Mouse (Mus musculus): ENCODE measurements around the gene Ncf2. TPM values are rescaled to one million over a fixed set of nuclear protein-coding genes. Genes with fewer than 3 reads are reported as not detected.
A peak's percentile ranks its signal among the peaks of the same experiment; 100 is the strongest.

Gene Ncf2
- total RNA-seq, 2 experiments from 2014 or later = 2.6 to 4.1 TPM

DNA sequence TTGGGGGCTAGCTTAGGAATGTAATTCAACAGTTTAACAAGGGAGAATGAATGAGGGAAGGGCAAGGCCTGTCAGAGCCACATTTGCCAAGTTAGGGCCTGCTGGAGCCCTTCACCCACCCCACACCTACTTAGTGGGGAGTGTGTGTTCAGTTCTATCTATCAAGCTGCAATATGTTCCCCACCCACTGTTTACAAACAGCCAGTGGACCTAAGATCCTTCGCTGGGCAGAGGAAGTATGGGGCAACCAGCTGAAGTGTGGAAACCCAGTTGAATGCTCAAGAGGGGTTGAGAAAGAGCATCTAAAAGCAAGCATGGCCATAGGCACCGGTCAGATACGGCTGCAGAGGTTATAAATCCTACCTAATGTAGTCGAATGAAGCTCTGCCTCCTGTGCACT, 13.0 kb upstream of the Ncf2 start:
- intact Hi-C loops (cut with DNase I) = loop anchor here (1.0 to 10.0 kb wide), 2 partner anchors 16 to 628 kb away; no protein-coding TSS in a partner anchor
- Histone ChIP-seq H3K27ac (no peak overlapping the region), H3K4me3 (no peak overlapping the region)
- DNase-seq (ENCODE audit: extremely low spot score in 1 of 2, low spot score in 2 of 2) = no peak
- TF ChIP-seq CTCF (IDR thresholded peaks at IDR 0.05) = no peak

DNA sequence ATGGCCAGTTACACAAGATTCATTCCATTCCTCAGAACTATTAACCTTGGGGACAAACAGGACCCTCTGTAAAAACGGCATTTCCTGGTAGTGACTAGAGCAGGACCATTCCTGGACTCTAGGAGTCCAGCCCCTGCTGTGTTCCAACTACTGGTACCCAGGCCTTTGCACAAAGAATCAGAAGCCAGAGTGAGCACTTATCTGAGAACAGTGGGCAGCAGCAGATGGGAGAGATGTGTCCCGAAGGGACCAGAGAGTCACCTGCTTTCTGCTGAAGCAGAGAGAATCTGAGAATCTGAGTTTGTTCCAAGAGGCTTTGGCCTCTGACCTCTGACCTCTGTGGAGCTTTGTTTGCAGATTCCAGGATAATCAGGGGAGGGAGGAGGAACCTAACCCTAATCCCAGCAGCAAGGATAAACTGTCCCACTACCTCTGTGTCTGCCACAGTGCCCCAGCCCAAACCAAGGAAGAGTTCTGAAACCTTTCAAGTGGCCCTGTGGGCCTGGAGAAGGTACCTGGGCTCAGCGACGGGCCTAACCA, 11.8 kb upstream of the Ncf2 start:
- no peak for TF ChIP-seq CTCF (IDR thresholded peaks at IDR 0.05)
- Histone ChIP-seq H3K27ac (no peak overlapping the region), H3K4me3 (no peak overlapping the region)
- no peak for DNase-seq (ENCODE audit: extremely low spot score in 1 of 2, low spot score in 2 of 2)
- intact Hi-C loops (cut with DNase I) = loop anchor here (10.0 kb wide), 1 partner anchor 627 kb away; no protein-coding TSS in a partner anchor

DNA sequence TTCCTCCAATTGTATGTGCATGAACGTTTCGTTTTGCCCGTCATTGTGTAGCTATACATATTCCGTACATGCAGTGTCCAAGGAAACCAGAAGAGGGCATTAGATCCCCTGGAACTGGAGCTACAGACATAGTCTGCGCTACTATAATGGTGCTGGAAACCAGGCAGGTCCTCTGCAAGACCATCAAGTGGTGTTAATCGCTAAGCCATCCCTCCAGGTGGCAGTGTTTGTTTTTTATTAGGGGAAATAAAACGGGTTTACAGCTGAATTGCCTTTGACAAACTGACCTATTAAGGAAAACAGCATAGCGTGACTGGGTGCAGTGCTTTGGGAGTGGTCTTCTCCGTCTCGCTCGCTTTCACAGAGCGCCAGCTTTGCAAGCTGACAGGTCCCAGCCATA, 9.7 kb upstream of the Ncf2 start:
- intact Hi-C loops (cut with DNase I) = no loop called here
- no peak for DNase-seq (ENCODE audit: extremely low spot score in 1 of 2, low spot score in 2 of 2)
- peak; percentile 51 for TF ChIP-seq CTCF (IDR thresholded peaks at IDR 0.05)
- H3K27ac ChIP-seq = no peak overlapping the region
- no peak overlapping the region for H3K4me3 ChIP-seq

DNA sequence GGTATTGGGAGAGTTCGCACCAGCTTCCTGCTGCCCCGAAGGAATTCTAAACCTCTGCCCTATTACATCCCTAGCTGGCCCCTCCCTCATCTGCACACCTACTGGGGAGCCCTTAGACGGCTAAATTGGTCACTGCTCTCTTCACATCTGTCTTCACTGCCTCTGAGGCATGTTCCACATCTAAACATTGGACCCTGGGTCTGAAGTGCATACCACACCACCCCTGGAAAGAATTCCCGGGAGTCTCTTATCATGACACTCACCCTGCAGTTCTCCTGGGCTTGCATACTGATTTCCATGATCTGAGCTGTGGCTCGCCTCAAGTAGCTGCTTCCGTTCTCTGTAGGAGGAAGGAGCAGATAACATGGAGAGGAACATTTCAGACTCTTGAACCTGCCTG, 9.2 kb upstream of the Ncf2 start:
- Histone ChIP-seq H3K4me3 (no peak overlapping the region), H3K27ac (no peak overlapping the region)
- DNase-seq (ENCODE audit: extremely low spot score in 1 of 2, low spot score in 2 of 2) = no peak
- TF ChIP-seq CTCF (IDR thresholded peaks at IDR 0.05) = no peak
- intact Hi-C loops (cut with DNase I) = no loop called here

DNA sequence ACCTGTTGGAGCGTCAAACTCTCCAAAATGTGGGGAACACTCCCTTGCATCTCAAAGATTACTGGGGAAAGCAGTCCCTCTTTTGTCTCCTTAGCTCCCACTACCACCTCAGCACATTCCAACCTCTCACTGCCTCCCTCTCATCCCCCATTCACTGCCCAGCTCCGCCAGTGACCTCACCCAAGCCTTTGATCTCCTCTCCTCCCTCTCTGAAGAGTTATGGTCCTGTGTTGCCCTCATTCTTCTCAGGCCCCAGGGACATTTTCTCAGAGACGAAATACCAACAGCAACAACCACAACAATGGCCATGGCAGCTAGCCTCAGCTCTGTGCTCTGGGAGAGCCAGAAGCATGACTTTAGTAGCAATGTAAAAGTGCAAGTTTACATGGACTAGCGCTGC, 8.7 kb upstream of the Ncf2 start:
- intact Hi-C loops (cut with DNase I) = no loop called here
- H3K27ac ChIP-seq = no peak overlapping the region
- no peak overlapping the region for H3K4me3 ChIP-seq
- no peak for TF ChIP-seq CTCF (IDR thresholded peaks at IDR 0.05)
- DNase-seq (ENCODE audit: extremely low spot score in 1 of 2, low spot score in 2 of 2) = no peak

DNA sequence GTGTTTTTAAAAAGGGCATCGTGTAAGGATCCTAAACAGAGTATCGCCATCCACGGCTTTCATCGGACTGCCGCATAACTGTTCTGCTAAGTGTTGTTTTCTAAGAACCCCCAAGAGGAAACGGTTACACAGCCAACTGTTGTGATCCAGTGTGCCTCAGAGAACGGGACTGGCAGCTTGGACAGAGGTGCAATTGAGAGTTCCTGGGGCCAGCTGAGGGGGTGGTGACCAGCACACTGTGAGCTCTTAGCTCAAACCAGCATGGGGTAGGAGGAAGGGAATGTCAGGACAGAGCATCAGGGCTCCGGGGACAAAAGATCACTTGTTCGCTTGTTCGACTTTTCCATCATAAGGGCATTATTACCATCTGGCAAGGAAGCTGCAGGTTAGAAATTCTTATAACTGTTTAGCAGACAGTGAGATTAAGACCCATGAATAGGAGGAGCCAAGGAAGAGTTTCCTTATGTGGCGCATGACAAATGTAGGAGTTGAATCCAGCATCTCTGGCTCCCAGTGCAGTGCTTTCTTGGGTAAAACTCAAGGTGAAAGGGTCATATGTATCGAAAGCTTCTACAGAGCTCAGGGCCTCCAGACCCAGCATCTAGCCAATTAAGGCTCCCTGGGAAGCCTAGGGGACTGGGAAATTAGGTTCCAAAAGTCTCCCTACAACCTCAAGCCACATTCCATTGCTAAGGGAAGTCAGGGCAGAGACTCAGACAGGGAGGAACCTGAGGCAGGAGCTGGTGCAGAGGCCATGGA, 7.1 kb upstream of the Ncf2 start:
- Histone ChIP-seq H3K27ac (peak overlapping the region; percentile 54; the same call in 1 of the 2 replicates), H3K4me3 (no peak overlapping the region)
- peak in 1 of 2 experiments; percentile 32 for DNase-seq (ENCODE audit: extremely low spot score in 1 of 2, low spot score in 2 of 2)
- no peak for TF ChIP-seq CTCF (IDR thresholded peaks at IDR 0.05)
- intact Hi-C loops (cut with DNase I) = no loop called here

DNA sequence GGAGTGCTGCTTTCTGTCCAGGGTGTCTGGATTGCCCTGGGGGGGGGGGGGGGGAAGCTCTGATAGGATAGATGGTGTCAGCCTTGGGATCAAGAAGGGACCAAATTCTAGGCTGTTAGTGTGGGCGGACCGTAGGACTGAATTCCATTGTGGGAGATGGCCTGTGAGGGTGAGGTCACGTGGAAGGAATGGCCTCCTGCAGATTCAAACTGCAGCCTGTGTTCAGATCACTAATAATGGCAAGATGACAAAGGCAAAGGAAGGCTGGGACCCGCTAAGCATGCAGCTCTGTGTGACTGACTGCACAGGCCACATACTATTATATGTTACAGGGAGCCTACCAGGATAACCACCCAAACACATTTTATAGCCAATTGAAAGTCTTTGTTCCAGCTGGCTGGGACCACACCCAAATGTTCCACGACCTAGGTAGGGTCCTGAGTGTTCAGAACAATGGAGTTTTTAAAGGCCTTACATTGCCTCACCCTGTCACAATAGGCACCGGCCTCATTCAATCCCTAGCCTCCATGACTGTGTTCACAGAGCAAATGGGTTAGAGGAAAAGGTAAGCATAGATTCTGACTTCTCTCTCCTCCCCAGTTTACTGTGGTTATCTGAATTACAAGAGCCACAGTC, 6.4 kb upstream of the Ncf2 start:
- intact Hi-C loops (cut with DNase I) = no loop called here
- peak overlapping the region; percentile 24; the same call in 1 of the 2 replicates for H3K27ac ChIP-seq
- no peak overlapping the region for H3K4me3 ChIP-seq
- no peak for DNase-seq (ENCODE audit: extremely low spot score in 1 of 2, low spot score in 2 of 2)
- no peak for TF ChIP-seq CTCF (IDR thresholded peaks at IDR 0.05)

DNA sequence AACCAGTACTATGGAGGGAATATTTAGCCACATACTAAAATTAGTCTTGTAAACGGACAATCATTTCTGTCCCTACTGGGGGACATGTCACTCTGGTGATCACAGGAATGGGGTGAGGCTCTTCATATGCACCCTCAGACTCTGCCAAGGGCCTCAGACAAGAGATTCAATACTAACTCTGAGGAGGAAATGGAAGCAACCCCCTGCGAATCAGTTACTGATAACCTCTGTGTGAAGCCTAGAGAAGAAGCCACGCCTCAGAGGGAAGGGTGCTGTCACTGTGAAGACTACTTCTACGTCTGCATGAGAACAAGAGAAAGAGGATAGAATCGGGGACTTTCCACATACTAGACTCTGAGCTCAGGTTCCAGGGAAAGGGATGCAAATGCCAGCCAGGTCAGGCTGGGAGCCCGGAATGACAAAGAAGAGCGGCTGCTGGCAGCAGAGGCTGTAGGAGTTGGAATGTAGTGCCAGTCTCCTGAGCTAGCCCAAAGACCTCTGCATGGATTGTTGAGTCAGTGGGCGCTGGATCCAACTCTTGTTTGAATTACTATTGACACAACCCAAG, 4.2 kb upstream of the Ncf2 start:
- no peak overlapping the region for H3K27ac ChIP-seq
- no peak for TF ChIP-seq CTCF (IDR thresholded peaks at IDR 0.05)
- intact Hi-C loops (cut with DNase I) = no loop called here
- H3K4me3 ChIP-seq = no peak overlapping the region
- DNase-seq (ENCODE audit: extremely low spot score in 1 of 2, low spot score in 2 of 2) = no peak

DNA sequence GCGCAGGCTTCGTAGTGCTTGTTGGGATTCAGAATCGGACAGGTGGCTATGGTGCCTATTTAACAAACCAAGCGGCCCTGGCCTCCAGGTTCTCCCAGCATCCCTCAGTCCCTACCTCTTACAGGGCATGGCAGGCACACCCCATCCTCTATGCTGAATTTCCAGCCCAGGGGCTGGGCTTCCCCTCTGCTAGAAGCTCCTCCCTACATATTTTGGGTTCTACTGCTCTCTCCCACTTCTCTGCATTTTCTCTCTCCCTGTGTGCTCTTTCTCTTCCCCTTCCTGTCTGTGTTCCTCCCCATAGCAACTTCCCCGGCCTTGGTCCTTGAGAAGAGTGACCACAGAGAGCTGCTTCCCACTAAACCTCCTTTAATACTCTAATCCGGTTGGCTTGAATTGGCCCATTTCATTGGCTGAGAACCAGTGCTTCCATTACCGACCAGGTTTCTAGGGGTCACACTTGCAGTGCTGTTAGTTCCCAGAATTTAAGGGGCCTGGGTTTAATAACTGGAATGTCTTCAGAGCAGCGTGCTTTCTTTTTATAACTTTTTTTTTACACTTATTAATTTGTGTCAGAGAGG, 3.2 kb upstream of the Ncf2 start:
- no peak for DNase-seq (ENCODE audit: extremely low spot score in 1 of 2, low spot score in 2 of 2)
- H3K4me3 ChIP-seq = no peak overlapping the region
- H3K27ac ChIP-seq = no peak overlapping the region
- intact Hi-C loops (cut with DNase I) = no loop called here
- TF ChIP-seq CTCF (IDR thresholded peaks at IDR 0.05) = no peak

DNA sequence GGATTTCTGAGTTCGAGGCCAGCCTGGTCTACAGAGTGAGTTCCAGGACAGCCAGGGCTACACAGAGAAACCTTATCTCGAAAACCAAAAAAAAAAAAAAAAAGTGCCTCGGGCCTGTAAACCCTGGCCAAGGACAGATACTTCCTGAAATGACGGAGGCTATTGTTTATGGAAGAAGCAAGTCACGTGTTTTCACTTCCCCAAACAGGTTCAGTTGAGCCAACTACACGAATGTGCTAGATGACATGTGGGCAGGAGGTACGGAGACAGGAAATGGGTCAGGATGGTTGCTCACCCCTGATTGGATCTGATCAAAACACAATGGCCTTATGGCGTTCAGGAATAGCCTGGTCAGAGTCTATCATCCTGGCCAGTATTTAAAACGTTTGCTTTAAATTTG, 1.9 kb upstream of the Ncf2 start:
- no peak for TF ChIP-seq CTCF (IDR thresholded peaks at IDR 0.05)

DNA sequence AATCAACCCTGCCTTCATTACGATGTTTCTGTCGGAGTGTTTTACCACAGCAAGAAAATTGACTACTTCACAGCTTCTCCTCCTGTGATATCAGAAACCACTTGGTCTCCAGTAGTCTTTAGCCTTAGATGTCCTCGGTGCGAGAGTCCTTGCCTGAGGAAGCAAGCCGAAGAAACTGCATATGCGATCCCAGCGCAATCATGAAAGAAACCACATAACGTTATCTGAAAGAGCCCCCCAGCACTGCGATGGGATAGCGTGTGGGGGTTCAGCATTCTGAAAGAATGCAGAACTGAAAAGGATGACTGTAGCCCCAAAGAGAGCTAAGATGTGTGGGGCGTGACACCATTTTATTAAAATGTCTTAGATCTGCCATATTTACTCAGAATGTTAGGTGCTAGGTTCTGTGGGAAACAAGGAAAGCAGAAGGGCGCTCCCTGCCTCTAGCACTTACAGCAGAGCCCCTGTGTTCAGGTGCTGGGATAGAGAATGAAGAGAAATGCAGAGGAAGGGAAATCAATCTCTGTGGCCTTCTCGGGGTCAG, 711 bp downstream of the Ncf2 start:
- intact Hi-C loops (cut with DNase I) = no loop called here
- TF ChIP-seq CTCF (IDR thresholded peaks at IDR 0.05) = no peak
- no peak overlapping the region for H3K4me3 ChIP-seq
- H3K27ac ChIP-seq = no peak overlapping the region
- no peak for DNase-seq (ENCODE audit: extremely low spot score in 1 of 2, low spot score in 2 of 2)

More for the DNA sequence above, 1.9 kb upstream of the Ncf2 start:
- DNase-seq (ENCODE audit: extremely low spot score in 1 of 2, low spot score in 2 of 2) = no peak
- intact Hi-C loops (cut with DNase I) = no loop called here
- Histone ChIP-seq H3K27ac (no peak overlapping the region), H3K4me3 (no peak overlapping the region)

DNA sequence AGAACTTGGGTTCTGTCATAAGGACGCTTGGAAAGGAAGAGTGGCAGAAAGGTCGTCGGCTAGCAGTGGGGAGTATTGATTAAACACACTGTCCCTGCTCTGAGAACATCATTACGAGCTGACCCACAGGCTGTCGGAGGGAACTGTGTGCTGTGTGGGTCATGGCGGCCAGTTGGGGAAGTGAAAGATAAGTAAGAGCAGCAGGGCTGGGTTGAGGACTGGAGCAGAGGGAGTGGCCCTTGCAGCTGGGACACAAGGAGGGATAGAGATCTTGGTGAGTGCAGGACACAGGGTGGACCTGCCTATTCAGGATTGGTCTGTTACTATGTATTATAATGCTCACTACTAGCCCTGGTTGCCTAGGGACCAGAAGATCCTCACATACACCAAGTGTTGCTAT, 4.9 kb downstream of the Ncf2 start:
- no peak overlapping the region for H3K4me3 ChIP-seq
- H3K27ac ChIP-seq = no peak overlapping the region
- no peak for DNase-seq (ENCODE audit: extremely low spot score in 1 of 2, low spot score in 2 of 2)
- intact Hi-C loops (cut with DNase I) = no loop called here
- no peak for TF ChIP-seq CTCF (IDR thresholded peaks at IDR 0.05)

All from left cerebral cortex, adult 2 months (tissue).